Mouse (Mus musculus): Measurements from ENCODE around the gene Tesc. TPM values are rescaled to one million over a fixed set of nuclear protein-coding genes. Genes with fewer than 3 reads are reported as not detected.
A peak's percentile ranks its signal among the peaks of the same experiment; 100 is the strongest.

Tesc gene
- total RNA-seq (2021): 10 to 100 TPM; 21.5 to 27.3 TPM

- intact Hi-C loops (cut with DNase I): no loop called here
Observed at GRCm38 (mm10) chr5:118027698-118028190, at the start of gene Tesc. Gene Tesc, plus strand, starts transcription at chr5:118027743.

GRCm38 (mm10) chr5:117978159-117978697 lies 49.3 kb upstream of the Tesc start:
- intact Hi-C loops (cut with DNase I): no loop called here
- DNase-seq (ENCODE audit: extremely low spot score in 1 of 2, low spot score in 2 of 2): no peak

More at GRCm38 (mm10) chr5:118027698-118028190, at the start of gene Tesc:
- DNase-seq (ENCODE audit: extremely low spot score in 1 of 2, low spot score in 2 of 2): no peak

- DNase-seq (ENCODE audit: extremely low spot score in 1 of 2, low spot score in 2 of 2): no peak
- intact Hi-C loops (cut with DNase I): no loop called here
Observed at GRCm38 (mm10) chr5:117979082-117979481, 48.5 kb upstream of the Tesc start.

- no peak for DNase-seq (ENCODE audit: extremely low spot score in 1 of 2, low spot score in 2 of 2)
- intact Hi-C loops (cut with DNase I): no loop called here
Observed at GRCm38 (mm10) chr5:117980921-117981320, 46.6 kb upstream of the Tesc start.

GRCm38 (mm10) chr5:117981943-117982342 lies 45.6 kb upstream of the Tesc start:
- intact Hi-C loops (cut with DNase I): no loop called here
- DNase-seq (ENCODE audit: extremely low spot score in 1 of 2, low spot score in 2 of 2): no peak

- intact Hi-C loops (cut with DNase I): no loop called here
Observed at GRCm38 (mm10) chr5:117986327-117986726, 41.2 kb upstream of the Tesc start.

GRCm38 (mm10) chr5:117987891-117988290 lies 39.7 kb upstream of the Tesc start:
- intact Hi-C loops (cut with DNase I): no loop called here
- DNase-seq (ENCODE audit: extremely low spot score in 1 of 2, low spot score in 2 of 2): no peak

More at GRCm38 (mm10) chr5:117986327-117986726, 41.2 kb upstream of the Tesc start:
- DNase-seq (ENCODE audit: extremely low spot score in 1 of 2, low spot score in 2 of 2): no peak

GRCm38 (mm10) chr5:117988367-117988766 lies 39.2 kb upstream of the Tesc start:
- intact Hi-C loops (cut with DNase I): no loop called here
- no peak for DNase-seq (ENCODE audit: extremely low spot score in 1 of 2, low spot score in 2 of 2)

GRCm38 (mm10) chr5:117989773-117990172 lies 37.8 kb upstream of the Tesc start:
- intact Hi-C loops (cut with DNase I): no loop called here
- DNase-seq (ENCODE audit: extremely low spot score in 1 of 2, low spot score in 2 of 2): no peak

- DNase-seq (ENCODE audit: extremely low spot score in 1 of 2, low spot score in 2 of 2): no peak
- intact Hi-C loops (cut with DNase I): no loop called here
Observed at GRCm38 (mm10) chr5:117990957-117991356, 36.6 kb upstream of the Tesc start.

- DNase-seq (ENCODE audit: extremely low spot score in 1 of 2, low spot score in 2 of 2): no peak
- intact Hi-C loops (cut with DNase I): no loop called here
Observed at GRCm38 (mm10) chr5:117993550-117993949, 34.0 kb upstream of the Tesc start.

GRCm38 (mm10) chr5:117995372-117995901 lies 32.1 kb upstream of the Tesc start:
- intact Hi-C loops (cut with DNase I): no loop called here
- no peak for DNase-seq (ENCODE audit: extremely low spot score in 1 of 2, low spot score in 2 of 2)

- no peak for DNase-seq (ENCODE audit: extremely low spot score in 1 of 2, low spot score in 2 of 2)
- intact Hi-C loops (cut with DNase I): no loop called here
Observed at GRCm38 (mm10) chr5:117995911-117996310, 31.6 kb upstream of the Tesc start.

- intact Hi-C loops (cut with DNase I): no loop called here
- DNase-seq (ENCODE audit: extremely low spot score in 1 of 2, low spot score in 2 of 2): no peak
Observed at GRCm38 (mm10) chr5:117996581-117996980, 31.0 kb upstream of the Tesc start.

GRCm38 (mm10) chr5:117997434-117997970 lies 30.0 kb upstream of the Tesc start:
- no peak for DNase-seq (ENCODE audit: extremely low spot score in 1 of 2, low spot score in 2 of 2)
- intact Hi-C loops (cut with DNase I): no loop called here

- intact Hi-C loops (cut with DNase I): no loop called here
Observed at GRCm38 (mm10) chr5:117999061-117999460, 28.5 kb upstream of the Tesc start.

GRCm38 (mm10) chr5:117999584-117999983 lies 28.0 kb upstream of the Tesc start:
- DNase-seq (ENCODE audit: extremely low spot score in 1 of 2, low spot score in 2 of 2): no peak
- intact Hi-C loops (cut with DNase I): no loop called here

More at GRCm38 (mm10) chr5:117999061-117999460, 28.5 kb upstream of the Tesc start:
- no peak for DNase-seq (ENCODE audit: extremely low spot score in 1 of 2, low spot score in 2 of 2)

- intact Hi-C loops (cut with DNase I): loop anchor here (2.0 kb wide), 1 partner anchor 67 kb away; no protein-coding TSS in a partner anchor
- DNase-seq (ENCODE audit: extremely low spot score in 1 of 2, low spot score in 2 of 2): peak; percentile 49 to 75
Observed at GRCm38 (mm10) chr5:118002059-118002458, 25.5 kb upstream of the Tesc start.

- intact Hi-C loops (cut with DNase I): no loop called here
- peak; percentile 46 to 76 for DNase-seq (ENCODE audit: extremely low spot score in 1 of 2, low spot score in 2 of 2)
Observed at GRCm38 (mm10) chr5:118004619-118005018, 22.9 kb upstream of the Tesc start.

- intact Hi-C loops (cut with DNase I): no loop called here
- DNase-seq (ENCODE audit: extremely low spot score in 1 of 2, low spot score in 2 of 2): no peak
Observed at GRCm38 (mm10) chr5:118005728-118006127, 21.8 kb upstream of the Tesc start.
